Mouse (Mus musculus) ovary, postnatal 10 days (tissue): ENCODE results near the gene Rsph10b.
A peak's percentile ranks its signal among the peaks of the same experiment; 100 is the strongest.
"Not testable (repeated sequence)": the region's sequence is repeated elsewhere in the genome, so short reads cannot be mapped to it uniquely, and the experiment has no call there.

Experiments used
- DNase-seq: peaks from one replicate; pipeline ENCODE4 v3.0.0; 2022; ENCODE audit warnings: low spot score

Rsph10b gene

DNA sequence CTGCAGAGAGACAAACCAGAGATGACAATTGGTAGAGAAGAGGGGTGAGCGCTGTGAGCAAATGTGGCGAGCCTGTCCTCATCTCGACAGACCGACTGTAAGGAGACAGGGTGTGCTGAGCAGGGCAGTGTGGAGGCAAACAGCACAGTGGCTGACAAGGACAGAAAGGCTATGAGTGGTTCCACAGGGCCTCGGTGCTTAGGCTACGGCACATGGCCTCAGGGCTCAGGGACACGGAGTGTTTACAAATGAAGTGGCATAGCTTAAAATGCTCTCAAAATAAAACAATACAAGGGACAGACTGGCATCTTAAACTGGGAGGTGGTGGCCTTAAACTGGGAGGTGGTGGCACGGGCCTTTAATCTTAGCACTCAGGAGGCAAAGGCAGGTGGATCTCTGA, 60.4 kb downstream of the Rsph10b start:
- DNase-seq, result no peak

DNA sequence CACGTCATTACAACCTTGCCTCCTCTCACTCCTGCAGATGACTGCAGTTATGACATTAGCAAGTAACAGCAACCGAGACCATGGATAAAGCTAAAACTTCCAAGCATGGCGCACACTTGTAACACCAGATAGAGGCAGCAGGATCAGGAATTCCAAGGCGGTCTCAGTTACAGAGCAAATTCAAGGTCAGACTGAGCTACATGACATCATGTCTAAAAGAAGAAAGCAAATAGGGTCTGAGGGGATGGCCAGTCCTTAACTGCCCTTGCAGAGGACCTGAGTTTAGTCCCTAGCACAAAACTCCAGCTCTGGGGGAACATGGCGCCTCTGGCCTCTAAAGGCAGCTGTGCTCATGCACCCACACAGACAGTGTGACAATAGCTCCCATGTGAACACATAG, 61.0 kb downstream of the Rsph10b start:
- DNase-seq, result no peak

DNA sequence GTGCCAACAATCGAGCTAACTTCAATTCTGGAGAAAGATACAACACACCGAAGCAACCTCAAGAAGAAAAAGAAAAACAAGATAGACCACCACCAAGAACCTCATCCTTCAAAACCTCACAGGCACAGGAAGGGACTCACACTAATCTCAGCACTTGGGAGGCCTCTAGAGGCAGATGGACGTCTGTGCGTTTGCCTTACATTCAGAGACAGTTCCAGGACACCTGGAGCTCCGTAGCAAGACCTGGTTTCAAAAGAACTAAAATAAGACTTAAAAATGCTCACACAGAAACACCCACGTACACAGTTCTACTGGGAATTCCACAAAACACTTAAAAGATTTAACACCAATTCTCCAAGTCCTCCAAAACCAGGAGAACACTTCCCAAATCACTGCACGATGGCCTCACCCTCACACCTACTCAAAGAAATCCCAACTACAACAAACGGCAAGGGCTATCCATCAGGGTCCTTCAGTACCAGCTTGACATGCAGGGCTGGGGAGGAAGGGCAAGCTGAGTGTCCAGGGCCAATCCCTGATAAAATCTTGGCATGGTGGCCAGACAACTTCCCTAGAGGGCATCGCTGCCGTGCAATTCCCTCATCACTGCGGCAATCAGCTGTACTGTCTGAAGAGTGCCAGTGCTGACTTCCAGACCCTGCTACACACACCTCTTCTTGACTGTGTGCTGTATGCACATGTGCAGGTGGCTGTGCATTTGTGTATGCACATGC, 62.0 kb downstream of the Rsph10b start:
- no peak for DNase-seq

DNA sequence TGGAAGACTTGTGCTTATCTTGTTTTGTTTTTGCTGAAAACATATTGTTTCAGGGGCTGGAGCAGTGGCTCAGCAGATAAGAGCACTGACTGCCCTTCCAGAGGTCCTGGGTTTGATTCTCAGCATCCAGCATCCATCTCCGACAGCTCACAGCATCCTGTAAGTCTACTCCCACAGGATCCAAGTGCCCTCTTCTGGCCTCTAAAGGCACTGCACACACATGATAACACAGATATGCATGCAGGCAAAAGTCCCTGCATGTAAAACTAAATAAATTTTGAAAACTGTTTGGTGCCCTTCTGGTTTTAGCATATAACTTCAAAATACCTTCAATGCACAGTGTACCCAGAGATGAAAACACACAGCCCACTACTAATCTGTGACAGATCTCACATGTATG, 66.6 kb downstream of the Rsph10b start:
- DNase-seq, result no peak

- DNase-seq, result no peak
Observed at GRCm38 (mm10) chr5:144002461-144003192, 69.8 kb downstream of the Rsph10b start.

DNA sequence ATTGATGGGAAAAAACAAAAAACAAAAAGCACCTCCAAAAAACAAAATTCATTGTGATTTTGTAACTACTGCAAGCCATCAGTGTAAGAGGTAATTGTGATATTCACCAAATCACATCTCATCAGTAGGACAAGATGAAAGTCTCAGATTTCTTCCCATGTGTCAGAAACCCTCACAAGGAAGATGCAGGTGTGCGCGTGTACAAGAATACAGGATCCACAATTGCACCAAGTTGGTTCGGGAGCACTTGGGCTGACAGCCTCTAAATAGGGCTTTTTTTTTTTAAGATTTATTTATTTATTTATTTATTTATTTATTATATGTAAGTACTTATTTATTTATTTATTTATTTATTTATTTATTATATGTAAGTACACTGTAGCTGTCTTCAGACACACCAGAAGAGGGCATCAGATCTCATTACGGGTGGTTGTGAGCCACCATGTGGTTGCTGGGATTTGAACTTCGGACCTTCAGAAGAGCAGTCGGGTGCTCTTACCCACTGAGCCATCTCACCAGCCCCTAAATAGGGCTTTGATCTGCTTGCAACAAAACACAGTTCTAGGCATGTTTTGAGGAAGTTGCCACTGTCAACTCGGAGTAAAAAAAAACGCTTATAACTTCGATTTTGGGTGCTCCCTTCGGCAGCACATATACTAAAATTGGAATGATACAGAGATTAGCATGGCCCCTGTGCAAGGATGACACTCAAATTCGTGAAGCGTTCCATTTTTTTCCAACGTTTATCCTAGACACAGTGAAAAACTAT, 80.7 kb downstream of the Rsph10b start:
- not testable (repeated sequence) for DNase-seq

DNA sequence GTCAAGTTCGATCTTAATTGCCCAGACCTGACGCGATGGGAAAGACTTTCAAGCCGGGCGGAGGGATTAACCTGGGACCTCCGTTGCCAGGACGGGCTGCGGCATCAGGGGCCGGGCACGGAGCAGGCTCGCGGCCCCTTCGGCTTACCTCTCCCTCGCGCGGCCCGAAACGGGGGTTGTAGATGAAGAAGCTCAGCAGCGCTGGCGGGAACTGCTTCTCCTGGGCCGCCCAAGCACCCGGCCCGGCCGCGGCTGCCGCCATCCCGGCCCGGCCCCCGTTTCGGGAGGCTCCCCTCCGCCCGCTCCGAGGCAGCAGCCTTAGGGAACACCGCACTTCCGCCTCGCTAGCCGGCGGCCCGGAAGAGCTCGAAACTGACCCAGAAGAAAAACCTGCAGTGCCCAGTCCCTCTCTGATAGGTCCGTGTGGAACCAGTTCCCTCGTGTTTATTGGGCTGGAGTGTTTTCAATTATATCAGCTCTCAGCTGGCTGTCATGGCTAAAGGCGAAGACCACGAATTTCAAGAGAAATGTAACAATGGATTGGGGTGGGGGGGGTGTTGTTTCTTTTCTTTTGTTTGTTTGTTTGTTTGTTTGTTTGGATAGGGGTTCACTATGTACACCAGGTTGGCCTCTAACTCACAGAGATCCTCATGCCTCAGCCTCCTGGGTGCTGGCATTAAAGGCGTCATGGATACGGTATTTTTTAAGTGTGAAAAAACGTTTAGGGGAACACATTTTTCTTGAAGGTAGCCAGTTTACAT, 81.9 kb downstream of the Rsph10b start, which contains the start of gene Ccz1:
TSS of gene Ccz1 (minus strand) at position 327 of the 761 bp plus-strand sequence.
- DNase-seq, result peak; percentile 33

DNA sequence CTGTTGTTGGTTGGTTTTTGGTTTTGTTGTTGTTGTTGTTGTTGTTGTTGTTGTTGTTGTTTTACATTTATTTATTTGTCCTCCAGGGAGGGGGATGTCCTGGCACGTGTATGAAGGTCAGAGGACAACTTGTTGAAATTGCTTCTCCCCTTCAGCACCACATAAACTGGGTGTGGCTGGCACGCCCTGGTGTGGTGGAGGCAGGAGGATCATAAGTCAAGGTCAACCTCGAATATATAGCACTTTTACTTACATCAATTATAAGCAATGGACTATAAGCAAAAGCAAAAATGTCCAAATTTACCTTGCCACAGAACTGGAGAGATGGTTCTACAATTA, 82.4 kb downstream of the Rsph10b start:
- no peak for DNase-seq

GRCm38 (mm10) chr5:144015845-144016244, 83.0 kb downstream of the Rsph10b start:
- no peak for DNase-seq

GRCm38 (mm10) chr5:144026620-144027263, 93.9 kb downstream of the Rsph10b start, which contains the start of gene Ocm:
Gene Ocm (minus strand): TSS chr5:144026670.
- DNase-seq, result no peak

DNA sequence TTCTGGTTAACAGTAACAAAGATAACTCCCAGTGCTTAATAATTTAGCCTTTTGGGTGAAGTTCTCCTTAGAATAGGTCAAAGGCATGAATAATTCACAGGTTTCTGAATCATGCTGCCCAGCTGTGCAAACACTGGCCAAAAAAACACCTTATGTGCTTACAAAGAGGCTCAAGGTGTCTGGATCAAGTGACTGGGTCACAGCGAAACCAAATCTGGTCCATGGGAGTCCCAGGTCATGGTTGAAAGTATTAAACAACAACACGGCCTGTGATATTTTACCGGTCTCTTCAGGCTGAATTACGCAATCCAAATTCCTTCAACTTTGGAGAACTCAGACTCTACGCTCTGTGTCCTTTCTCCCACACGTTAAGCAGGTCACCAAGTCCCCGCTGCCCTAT, 99.7 kb downstream of the Rsph10b start:
- DNase-seq, result no peak

- no peak for DNase-seq
Observed at GRCm38 (mm10) chr5:144034567-144034966, 101.7 kb downstream of the Rsph10b start.
